Mouse (Mus musculus): ENCODE measurements around the gene Igf2bp1.
"Not testable (repeated sequence)": the region's sequence is repeated elsewhere in the genome, so short reads cannot be mapped to it uniquely, and the experiment has no call there.

- not testable (repeated sequence) for TF ChIP-seq EP300 (optimal IDR thresholded peaks at IDR 0.05); CTCF (IDR thresholded peaks at IDR 0.05; ENCODE audit: low read depth)
These were observed 82.3 kb downstream of the Igf2bp1 start for GRCm38 (mm10) chr11:95923477-95923876.
